Mouse (Mus musculus) T-helper 17 cell (primary cell): ENCODE measurements around the gene Afmid.
"Not testable (repeated sequence)": the region's sequence is repeated elsewhere in the genome, so short reads cannot be mapped to it uniquely, and the experiment has no call there.

ENCODE experiments used
- in situ Hi-C, 2 experiments: fragments of 300-600 bp; cut with MboI, MseI; formaldehyde crosslinking; loops; 1 replicate in 1 of 2; 2 replicates in 1 of 2; pipeline ENCODE4 v1.15.1; 2025; ENCODE audit warnings: high pct_unique_total_duplicates in 2 of 2

The Afmid gene

GRCm38 (mm10) chr11:117822728-117823241, 2.9 kb upstream of the Afmid start:
- in situ Hi-C loops, result loop anchor here (5.0 kb wide), 1 partner anchor 110 kb away; no protein-coding TSS in a partner anchor

GRCm38 (mm10) chr11:117823411-117823810, 2.3 kb upstream of the Afmid start:
- in situ Hi-C loops, result loop anchor here (5.0 kb wide), 1 partner anchor 111 kb away; no protein-coding TSS in a partner anchor

GRCm38 (mm10) chr11:117824060-117824969, 1.4 kb upstream of the Afmid start:
- in situ Hi-C loops, result loop anchor here (5.0 kb wide), 1 partner anchor 112 kb away; no protein-coding TSS in a partner anchor

DNA sequence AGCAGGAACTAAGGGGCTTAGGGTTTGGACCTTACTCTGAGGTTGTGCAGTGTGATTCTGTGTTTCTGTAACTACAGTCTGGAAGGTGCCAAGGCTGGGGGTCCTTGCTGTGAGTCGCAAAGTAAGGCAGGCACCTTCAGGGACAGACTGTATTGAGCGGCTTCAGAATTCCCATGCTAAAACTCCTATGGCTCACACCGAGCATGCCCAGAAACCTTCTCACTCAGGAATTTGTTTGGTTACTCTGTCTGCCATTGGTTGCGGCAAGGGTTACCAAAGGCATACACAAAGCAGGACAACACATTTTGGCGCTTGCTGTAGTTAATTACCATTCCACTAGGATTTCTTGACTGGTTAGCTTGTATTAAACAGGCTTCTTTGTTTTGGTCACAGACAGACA, 440 bp downstream of the Afmid start:
- in situ Hi-C loops, result no loop called here

GRCm38 (mm10) chr11:117826916-117827315, 1.2 kb downstream of the Afmid start:
- in situ Hi-C loops, result no loop called here

DNA sequence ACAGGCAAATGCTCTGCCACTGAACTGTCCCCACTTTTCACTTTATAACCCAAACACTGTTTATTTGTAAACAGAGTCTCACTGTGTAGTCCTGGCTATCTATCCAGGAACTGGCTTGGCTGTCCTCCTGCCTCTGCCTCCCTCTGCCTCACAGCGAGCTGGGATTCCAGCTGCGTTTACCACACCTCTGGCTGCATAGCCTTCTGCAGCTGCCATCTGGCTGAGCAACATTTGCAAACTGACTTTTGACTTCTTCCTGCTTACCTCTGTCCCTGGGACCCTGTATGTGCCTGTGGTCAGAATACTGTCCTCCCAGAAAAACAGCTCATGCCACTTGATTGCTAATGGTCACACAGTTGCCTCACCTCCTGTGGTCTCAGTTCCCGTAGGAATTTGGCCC, 1.7 kb downstream of the Afmid start:
- in situ Hi-C loops, result no loop called here

DNA sequence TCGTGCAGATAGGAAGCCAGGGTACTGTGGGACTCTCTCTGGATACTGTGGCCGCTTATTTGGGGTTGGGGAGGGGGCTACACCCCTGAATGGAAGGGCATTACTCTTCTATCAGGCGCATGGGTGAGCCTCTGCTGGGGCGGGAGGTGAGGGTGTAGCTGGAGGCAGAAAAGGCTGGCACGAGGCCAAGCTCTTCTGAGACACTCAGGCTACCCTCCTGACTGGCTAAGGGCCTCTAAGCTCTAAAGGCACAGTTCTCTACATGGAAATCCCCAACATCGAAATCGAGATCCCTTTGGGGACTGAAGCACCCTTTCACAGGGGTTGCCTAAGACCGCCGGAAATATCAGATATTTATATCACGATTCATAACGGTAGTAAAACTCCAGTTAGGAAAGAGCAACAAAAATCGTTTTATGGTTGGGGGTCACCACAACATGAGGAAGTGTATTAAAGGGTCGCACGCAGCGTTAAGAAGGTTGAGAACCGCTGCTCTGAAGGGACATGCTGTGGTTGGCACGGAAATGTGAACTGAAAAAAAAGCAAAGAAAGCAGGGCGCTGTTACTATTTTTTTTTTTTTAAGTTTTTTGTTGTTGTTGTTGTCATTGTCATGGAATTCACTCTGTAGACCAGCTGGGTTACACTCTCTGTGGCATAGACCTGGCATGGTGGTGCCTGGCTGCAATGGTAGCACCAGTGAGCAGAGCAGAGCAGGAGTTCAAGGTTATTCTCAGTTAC, 2.6 kb downstream of the Afmid start:
- in situ Hi-C loops, result no loop called here

GRCm38 (mm10) chr11:117828888-117829604, 3.3 kb downstream of the Afmid start:
- in situ Hi-C loops, result no loop called here

DNA sequence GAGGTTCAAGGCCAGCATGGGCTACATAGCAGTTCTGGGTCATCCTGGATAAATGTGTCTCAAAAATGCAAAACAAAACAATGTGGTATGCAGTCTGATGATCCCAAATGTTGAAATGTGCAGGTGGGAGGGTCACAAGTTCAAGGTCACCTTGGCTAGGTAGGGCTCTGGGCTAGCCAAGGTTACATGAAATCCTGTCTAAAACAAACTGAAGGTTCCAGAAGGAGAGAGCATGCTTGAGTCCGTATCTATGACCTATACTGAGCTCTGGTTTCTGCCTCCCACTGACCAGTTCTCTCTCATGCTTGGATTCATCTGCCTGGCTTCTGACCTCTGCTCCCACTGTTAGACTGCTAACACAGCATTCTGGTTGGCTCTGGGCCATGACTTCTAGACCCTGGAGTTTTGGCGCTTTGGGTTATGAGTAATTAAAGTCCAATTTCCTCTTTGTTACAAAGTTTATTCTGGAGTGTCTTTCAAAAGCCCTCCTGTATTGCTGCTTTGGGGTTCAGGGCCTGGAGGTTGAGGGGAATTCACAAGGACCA, 4.0 kb downstream of the Afmid start:
- in situ Hi-C loops, result no loop called here

DNA sequence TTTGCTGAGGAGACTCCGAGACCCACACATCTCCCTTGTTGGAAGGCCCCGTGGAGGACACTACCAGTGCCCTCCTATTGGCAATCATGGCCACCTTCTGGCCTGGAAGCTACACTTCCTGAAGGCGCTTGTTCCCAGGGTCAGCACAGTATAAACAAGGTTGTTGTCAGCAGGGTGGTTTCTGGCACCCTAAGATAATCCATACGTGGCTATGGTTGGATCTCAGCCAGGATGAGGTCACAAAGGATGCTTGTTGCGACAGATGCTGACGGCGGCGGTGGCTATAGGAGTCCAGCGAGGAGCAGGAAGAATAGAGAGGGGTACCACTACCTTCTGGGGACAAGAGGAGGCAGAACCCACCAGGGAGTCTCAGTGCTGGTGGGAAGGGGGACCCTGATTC, 4.7 kb downstream of the Afmid start:
- in situ Hi-C loops, result no loop called here

GRCm38 (mm10) chr11:117832086-117832969, 6.6 kb downstream of the Afmid start:
- in situ Hi-C loops, result no loop called here

- in situ Hi-C loops, result not testable (repeated sequence)
Observed at GRCm38 (mm10) chr11:117833509-117833908, 7.8 kb downstream of the Afmid start.

GRCm38 (mm10) chr11:117834086-117834485, 8.4 kb downstream of the Afmid start:
- in situ Hi-C loops, result no loop called here

- in situ Hi-C loops, result no loop called here
Observed at GRCm38 (mm10) chr11:117836306-117836705, 10.6 kb downstream of the Afmid start.

- in situ Hi-C loops, result no loop called here
Observed at GRCm38 (mm10) chr11:117838572-117838971, 12.8 kb downstream of the Afmid start.

- in situ Hi-C loops, result no loop called here
Observed at GRCm38 (mm10) chr11:117839021-117839420, 13.3 kb downstream of the Afmid start.

DNA sequence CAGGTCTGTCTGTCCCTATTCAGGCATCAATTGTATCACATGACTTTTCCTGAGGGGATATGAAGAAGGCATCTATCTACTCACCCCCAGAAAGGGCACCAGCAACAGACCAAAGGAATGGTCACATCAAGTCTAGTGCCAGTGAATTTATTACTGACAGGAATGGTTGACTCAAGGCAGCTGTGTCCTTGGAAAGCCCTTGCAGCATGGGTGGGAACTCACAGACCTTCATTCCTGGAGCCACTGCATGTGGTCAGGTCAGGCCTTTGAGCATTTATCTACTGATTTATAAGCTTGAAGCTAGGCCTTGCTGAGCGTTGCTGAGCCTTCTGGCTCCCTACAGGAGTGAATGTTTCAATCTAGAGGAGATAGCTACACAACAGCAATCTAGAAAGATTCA, 15.2 kb downstream of the Afmid start:
- in situ Hi-C loops, result no loop called here

- in situ Hi-C loops, result no loop called here
Observed at GRCm38 (mm10) chr11:117843434-117843833, 17.7 kb downstream of the Afmid start.

DNA sequence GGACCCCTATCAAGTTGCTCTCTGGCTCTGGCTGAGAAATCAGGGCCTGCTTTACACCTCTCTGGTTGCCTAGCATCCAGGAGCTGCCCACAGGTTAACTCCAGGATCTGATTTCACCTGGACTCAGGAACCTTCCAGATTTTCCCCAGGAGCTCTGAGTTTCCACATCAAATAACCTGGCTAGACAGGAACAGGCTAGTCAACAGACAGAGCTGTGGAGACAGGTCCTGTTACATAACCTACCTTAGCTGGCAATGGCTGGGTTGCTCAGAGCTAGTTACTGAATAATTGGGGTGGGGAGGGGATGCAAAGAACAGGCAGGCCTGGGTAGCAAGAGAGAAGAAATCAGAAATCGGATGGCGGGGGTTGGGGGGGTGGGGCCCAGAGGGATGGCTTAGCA, 19.3 kb downstream of the Afmid start:
- in situ Hi-C loops, result no loop called here

GRCm38 (mm10) chr11:117845651-117846050, 19.9 kb downstream of the Afmid start:
- in situ Hi-C loops, result no loop called here
